Mouse (Mus musculus) intestine, embryonic 15.5 days (tissue): ENCODE results near the gene Gsta4. TPM values are rescaled to one million over a fixed set of nuclear protein-coding genes. Genes with fewer than 3 reads are reported as not detected.
A peak's percentile ranks its signal among the peaks of the same experiment; 100 is the strongest.
"Not testable (repeated sequence)": the region's sequence is repeated elsewhere in the genome, so short reads cannot be mapped to it uniquely, and the experiment has no call there.

ENCODE experiments used
- ATAC-seq: fragments of 200-750 bp; cut with Nextera tagmentation; 2 replicates; pipeline ENCODE4 v1.8.0; 2017; ENCODE audit warnings: moderate TSS enrichment, moderate library complexity
- H3K27ac ChIP-seq: fragments of 300-500 bp; sonication (generic); 2 replicates; pipeline ENCODE4 v1.5.1; 2015; ENCODE audit warnings: mild to moderate bottlenecking, inconsistent platforms
- H3K27me3 ChIP-seq: fragments of 300-500 bp; sonication (generic); replicated peaks from 2 replicates; pipeline ENCODE4 v1.6.1; 2015; ENCODE audit warnings: inconsistent platforms
- H3K36me3 ChIP-seq: fragments of 300-500 bp; sonication (generic); 2 replicates; pipeline ENCODE4 v1.6.1; 2015; ENCODE audit warnings: inconsistent platforms
- H3K4me1 ChIP-seq: fragments of 300-500 bp; sonication (generic); replicated peaks from 2 replicates; pipeline ENCODE4 v1.6.1; 2015; ENCODE audit warnings: inconsistent platforms
- H3K4me2 ChIP-seq: fragments of 300-500 bp; sonication (generic); replicated peaks from 2 replicates; pipeline ENCODE4 v1.6.1; 2015; ENCODE audit warnings: mild to moderate bottlenecking, inconsistent platforms
- H3K4me3 ChIP-seq: fragments of 300-500 bp; sonication (generic); replicated peaks from 2 replicates; pipeline ENCODE4 v1.5.1; 2015; ENCODE audit warnings: inconsistent platforms
- H3K9ac ChIP-seq: fragments of 300-500 bp; sonication (generic); 2 replicates; pipeline ENCODE4 v1.6.1; 2015; ENCODE audit warnings: inconsistent platforms
- H3K9me3 ChIP-seq: fragments of 300-500 bp; sonication (generic); 2 replicates; pipeline ENCODE4 v1.6.1; 2016; ENCODE audit warnings: inconsistent platforms
- WGBS: fragments of 180-500 bp; shearing (Covaris S2); methylation state at CpG from one replicate; pipeline ENCODE4 v1.1.7; 2015; 5-methylcytosine and 5-hydroxymethylcytosine counted together
- polyA plus RNA-seq: library from polyadenylated mRNA; unstranded; fragments of >200 nt; fragmentation: Nextera tagmentation; extraction: Ambion mirVana; gene quantifications from 2 replicates; pipeline ENCODE4 v1.2.1, GENCODE M21; 2015

The Gsta4 gene
- polyA plus RNA-seq, 1 experiment from 2014 or later = 56.9 TPM

GRCm38 (mm10) chr9:78166694-78167452, 15.7 kb upstream of the Gsta4 start:
- no peak overlapping the region for H3K4me3 ChIP-seq
- no peak overlapping the region for H3K9ac ChIP-seq
- ATAC-seq = peak; percentile 39; the same call in 1 of the 2 replicates
- H3K9me3 ChIP-seq = no peaks in the 10 kb centered on the region
- no peak overlapping the region for H3K4me2 ChIP-seq
- 81% methylated on average over 19 of the region's 19 CpGs for WGBS
- H3K27ac ChIP-seq = no peak overlapping the region
- H3K4me1 ChIP-seq = no peaks in the 10 kb centered on the region
- H3K27me3 ChIP-seq = no peaks in the 10 kb centered on the region
- 0 out of 2 replicates have a peak, but pooled peaks cover 8% of the 10 kb centered on the region for H3K36me3 ChIP-seq

DNA sequence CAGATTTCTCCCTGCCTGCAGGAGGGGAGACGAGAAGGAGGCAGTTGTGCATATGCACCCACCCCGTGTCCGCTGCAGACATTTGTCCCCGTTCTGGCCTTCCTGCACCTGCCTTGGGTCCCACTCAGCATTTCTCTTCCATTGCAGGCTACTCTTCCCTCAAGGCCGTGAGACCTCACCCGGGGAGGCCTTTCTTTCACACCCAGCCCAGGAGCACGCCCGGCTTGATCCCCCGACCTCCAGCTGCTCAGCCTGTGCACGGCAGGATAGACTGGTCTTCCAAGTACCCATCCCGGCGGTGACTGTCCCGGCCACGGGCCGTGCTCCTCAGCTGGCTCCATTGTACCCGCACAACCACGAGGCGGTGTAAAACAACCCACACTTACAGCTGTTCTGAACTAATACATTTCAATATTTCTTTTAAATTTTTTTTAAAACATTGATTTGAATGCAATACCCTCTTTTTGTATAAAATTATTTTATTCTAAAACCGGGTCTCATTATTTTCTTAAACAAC, 15.1 kb upstream of the Gsta4 start:
- no peak for ATAC-seq
- no peak overlapping the region for H3K9ac ChIP-seq
- no peak overlapping the region for H3K4me3 ChIP-seq
- H3K4me2 ChIP-seq = no peak overlapping the region
- H3K27ac ChIP-seq = no peak overlapping the region
- no peaks in the 10 kb centered on the region for H3K27me3 ChIP-seq
- 0 out of 2 replicates have a peak, but pooled peaks cover 8% of the 10 kb centered on the region for H3K36me3 ChIP-seq
- no peaks in the 10 kb centered on the region for H3K9me3 ChIP-seq
- no peaks in the 10 kb centered on the region for H3K4me1 ChIP-seq
- 86% methylated on average over 19 of the region's 19 CpGs for WGBS

DNA sequence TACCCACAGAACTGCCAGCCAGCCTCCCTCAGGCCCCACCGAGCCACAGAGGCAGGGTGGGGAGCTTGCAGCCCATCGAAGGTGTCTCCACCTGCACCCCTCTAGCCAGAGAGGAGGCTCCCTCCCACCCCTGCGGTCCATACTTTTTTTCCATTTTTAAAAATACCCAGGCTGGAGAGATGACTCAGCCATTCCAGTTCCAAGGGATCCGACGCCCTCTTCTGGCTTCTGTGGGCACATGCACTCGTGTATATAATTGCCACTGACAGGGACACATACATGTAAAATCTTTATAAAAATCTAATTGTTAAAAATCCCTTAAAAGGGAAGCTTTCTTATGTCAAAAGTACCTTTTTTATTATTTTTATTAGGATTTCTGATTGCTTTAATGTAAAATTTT, 13.7 kb upstream of the Gsta4 start:
- WGBS = 94% methylated on average over 6 of the region's 6 CpGs
- Histone ChIP-seq H3K4me3 (no peak overlapping the region), H3K27me3 (no peaks in the 10 kb centered on the region), H3K36me3 (0 out of 2 replicates have a peak, but pooled peaks cover 8% of the 10 kb centered on the region), H3K4me2 (no peak overlapping the region), H3K9ac (no peak overlapping the region), H3K9me3 (no peaks in the 10 kb centered on the region), H3K27ac (no peak overlapping the region), H3K4me1 (no peaks in the 10 kb centered on the region)
- no peak for ATAC-seq

DNA sequence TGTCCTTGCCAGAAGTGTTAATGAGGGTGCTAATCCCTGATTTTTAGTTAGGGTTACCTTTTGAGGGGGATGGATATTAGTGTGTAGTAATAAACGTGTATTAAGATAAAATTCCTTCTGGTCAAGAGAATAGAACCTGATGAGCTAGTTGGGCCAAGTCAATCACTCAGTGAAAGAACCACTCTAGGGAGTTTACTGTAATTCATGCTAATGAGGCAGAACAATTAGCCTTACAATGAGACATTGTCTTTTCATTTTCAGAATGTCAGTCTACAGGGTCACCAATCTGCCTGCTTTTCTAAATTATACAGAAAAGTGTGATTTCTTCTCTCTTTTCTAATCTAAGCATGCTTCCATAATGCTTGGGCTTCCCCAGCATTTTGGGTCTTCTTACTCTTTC, 8.6 kb upstream of the Gsta4 start:
- Histone ChIP-seq H3K4me3 (no peak overlapping the region), H3K27me3 (no peaks in the 10 kb centered on the region), H3K27ac (no peak overlapping the region), H3K36me3 (no peaks in the 10 kb centered on the region), H3K9me3 (no peaks in the 10 kb centered on the region), H3K4me1 (no peaks in the 10 kb centered on the region), H3K9ac (no peak overlapping the region), H3K4me2 (no peak overlapping the region)
- ATAC-seq = no peak
- WGBS = 61% methylated on average over 1 of the region's 1 CpGs

- not testable (repeated sequence) for H3K4me1 ChIP-seq, H3K9ac ChIP-seq, H3K4me3 ChIP-seq, H3K27ac ChIP-seq, H3K27me3 ChIP-seq, ATAC-seq, H3K36me3 ChIP-seq, H3K4me2 ChIP-seq, H3K9me3 ChIP-seq
- whole genome bisulfite sequencing = 29% methylated on average over 3 of the region's 3 CpGs
Measured at GRCm38 (mm10) chr9:78174925-78175276, 7.7 kb upstream of the Gsta4 start.

DNA sequence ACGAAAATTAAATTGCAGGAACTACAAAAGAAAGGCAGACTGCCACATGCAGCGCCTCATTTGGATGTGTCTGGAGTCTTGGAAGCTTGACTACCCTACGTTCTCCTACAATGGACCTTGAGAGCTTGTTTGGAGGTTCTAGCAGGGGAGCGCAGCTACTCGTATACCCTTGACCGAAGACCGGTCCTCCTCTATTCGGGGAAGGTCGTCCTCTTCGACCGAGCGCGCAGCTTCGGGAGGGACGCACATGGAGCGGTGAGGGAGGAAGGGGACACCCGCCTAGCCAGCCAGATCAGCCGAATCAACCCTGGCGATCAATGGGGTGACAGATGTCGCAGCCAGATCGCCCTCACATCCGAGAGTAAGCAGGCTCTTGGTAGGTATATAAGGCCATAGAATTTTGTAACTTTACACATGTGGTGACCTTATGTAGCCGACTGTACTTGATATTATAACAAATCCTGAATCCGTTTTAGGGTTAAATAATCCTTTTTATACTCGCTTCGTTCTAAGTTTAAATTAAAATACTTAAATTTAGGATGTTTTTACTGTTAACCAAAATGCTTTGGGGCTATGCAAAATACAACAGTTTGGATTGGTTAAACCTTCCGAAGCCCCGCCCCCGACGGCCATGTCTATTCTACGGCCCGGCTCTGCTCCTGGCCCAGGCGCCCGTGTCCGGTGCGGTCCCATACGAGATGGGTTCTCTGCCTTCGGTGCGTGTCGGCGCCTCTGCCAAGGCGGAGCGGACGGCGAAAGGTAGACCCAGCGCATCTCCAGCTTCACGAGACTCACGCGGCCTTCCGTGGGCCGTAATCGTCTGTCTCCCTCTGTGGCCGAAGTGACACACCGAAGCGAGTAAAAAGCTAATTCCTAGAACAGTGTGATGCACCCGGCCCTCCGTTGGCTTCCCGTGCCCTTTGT, 7.0 kb upstream of the Gsta4 start:
- H3K36me3 ChIP-seq = no peaks in the 10 kb centered on the region
- peak; percentile 99 for ATAC-seq
- under 1% methylated on average over 52 of the region's 58 CpGs for WGBS

GRCm38 (mm10) chr9:78176201-78176727, 6.3 kb upstream of the Gsta4 start:
- H3K4me1 ChIP-seq = no peaks in the 10 kb centered on the region
- peak overlapping the region; percentile 80 for H3K9ac ChIP-seq
- under 1% methylated on average over 22 of the region's 22 CpGs for WGBS
- peak overlapping the region; percentile 99 for H3K27ac ChIP-seq
- H3K9me3 ChIP-seq = no peaks in the 10 kb centered on the region
- H3K4me2 ChIP-seq = peak overlapping the region; percentile 66
- peak overlapping the region; percentile 75 for H3K4me3 ChIP-seq
- H3K27me3 ChIP-seq = no peaks in the 10 kb centered on the region
- ATAC-seq = peak; percentile 68
- no peaks in the 10 kb centered on the region for H3K36me3 ChIP-seq

More for the DNA sequence above, 7.0 kb upstream of the Gsta4 start:
- H3K4me3 ChIP-seq = peak overlapping the region; percentile 75
- peak overlapping the region; percentile 99 for H3K27ac ChIP-seq
- no peaks in the 10 kb centered on the region for H3K27me3 ChIP-seq
- peak overlapping the region; percentile 80 for H3K9ac ChIP-seq
- no peaks in the 10 kb centered on the region for H3K9me3 ChIP-seq
- peak overlapping the region; percentile 66 for H3K4me2 ChIP-seq
- H3K4me1 ChIP-seq = no peaks in the 10 kb centered on the region

- Histone ChIP-seq H3K4me3 (peak overlapping the region; percentile 75), H3K36me3 (no peaks in the 10 kb centered on the region), H3K4me1 (no peaks in the 10 kb centered on the region), H3K9me3 (no peaks in the 10 kb centered on the region), H3K4me2 (peak overlapping the region; percentile 66), H3K27ac (peak overlapping the region; percentile 99), H3K9ac (peak overlapping the region; percentile 80), H3K27me3 (no peaks in the 10 kb centered on the region)
- 0 out of 2 replicates have a peak, but pooled peaks have one; percentile 22 for ATAC-seq
- 21% methylated on average over 7 of the region's 7 CpGs for WGBS
Measured at GRCm38 (mm10) chr9:78176831-78177230, 5.7 kb upstream of the Gsta4 start.

GRCm38 (mm10) chr9:78178197-78178596, 4.4 kb upstream of the Gsta4 start:
- H3K9me3 ChIP-seq = no peaks in the 10 kb centered on the region
- no peaks in the 10 kb centered on the region for H3K36me3 ChIP-seq
- H3K27me3 ChIP-seq = no peaks in the 10 kb centered on the region
- no peak overlapping the region for H3K9ac ChIP-seq
- H3K4me3 ChIP-seq = no peak overlapping the region
- 75% methylated on average over 5 of the region's 5 CpGs for WGBS
- no peak for ATAC-seq
- no peak overlapping the region for H3K4me2 ChIP-seq
- H3K4me1 ChIP-seq = no peaks in the 10 kb centered on the region
- H3K27ac ChIP-seq = no peak overlapping the region

DNA sequence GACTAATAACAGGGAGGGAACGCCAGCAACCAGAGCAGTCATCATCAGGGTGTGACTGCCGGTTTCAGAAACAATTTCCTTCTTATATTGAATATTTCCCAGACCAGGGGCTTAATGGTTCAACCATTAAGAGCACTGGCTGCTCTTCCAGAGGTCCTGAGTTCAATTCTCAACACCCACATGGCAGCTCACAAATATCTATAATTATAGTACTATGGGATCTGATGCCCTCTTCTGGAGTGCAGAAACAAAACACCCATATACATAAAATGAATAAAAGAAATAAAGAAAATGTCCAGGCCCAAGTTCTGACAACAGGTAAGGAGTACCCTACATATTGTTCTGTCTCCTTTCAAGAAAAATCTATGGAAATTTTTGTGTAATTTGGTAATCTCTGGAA, 3.5 kb upstream of the Gsta4 start:
- Histone ChIP-seq H3K27ac (no peak overlapping the region), H3K9ac (no peak overlapping the region), H3K9me3 (no peaks in the 10 kb centered on the region), H3K27me3 (no peaks in the 10 kb centered on the region), H3K4me1 (no peaks in the 10 kb centered on the region), H3K36me3 (no peaks in the 10 kb centered on the region), H3K4me2 (no peak overlapping the region), H3K4me3 (no peak overlapping the region)
- no peak for ATAC-seq
- WGBS = 67% methylated on average over 2 of the region's 2 CpGs

DNA sequence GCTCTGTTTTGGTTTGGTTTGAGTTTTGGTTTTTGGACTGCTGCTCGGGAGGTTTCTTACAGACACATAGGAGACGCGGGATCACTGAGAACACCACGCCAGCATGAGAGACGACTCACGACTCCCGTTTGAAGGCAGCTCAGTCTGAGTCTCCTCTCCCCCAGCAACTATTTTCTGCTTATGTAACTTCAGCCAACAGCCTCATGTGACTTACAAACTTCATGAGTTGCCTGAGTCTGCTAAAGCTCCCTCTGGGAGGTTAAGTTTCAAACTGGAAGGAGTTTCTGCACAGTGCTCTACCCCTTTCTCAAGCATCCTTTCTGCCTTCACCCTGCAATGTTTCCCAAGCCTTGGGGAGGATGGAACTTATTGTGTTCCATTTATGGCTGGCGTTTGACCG, 3.1 kb downstream of the Gsta4 start:
- Histone ChIP-seq H3K27ac (no peak overlapping the region), H3K9ac (no peak overlapping the region), H3K36me3 (no peaks in the 10 kb centered on the region), H3K4me1 (peaks cover 3% of the 10 kb centered on the region; the same call in 1 of the 2 replicates), H3K4me2 (no peak overlapping the region), H3K9me3 (no peaks in the 10 kb centered on the region), H3K4me3 (no peak overlapping the region), H3K27me3 (no peaks in the 10 kb centered on the region)
- 86% methylated on average over 9 of the region's 9 CpGs for WGBS
- no peak for ATAC-seq

DNA sequence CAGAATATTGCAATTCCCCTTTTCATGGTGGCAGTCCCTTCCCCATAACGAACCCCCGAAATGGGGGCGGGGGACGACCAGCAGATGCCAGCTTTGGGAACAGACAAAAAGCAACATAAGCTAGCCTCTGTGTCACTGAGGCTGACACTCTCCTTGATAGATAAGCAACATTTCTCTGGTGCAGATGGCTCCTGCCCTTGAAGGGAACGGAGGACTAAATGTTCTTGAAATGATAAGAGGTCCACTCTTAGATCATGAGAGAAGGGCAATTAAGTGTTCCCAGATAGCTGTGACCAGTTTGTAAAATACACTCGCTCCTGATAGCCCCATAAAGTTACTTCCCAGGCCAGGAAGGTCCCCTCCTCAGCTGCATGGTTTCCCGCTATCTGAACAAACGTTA, 6.3 kb downstream of the Gsta4 start:
- Histone ChIP-seq H3K27ac (no peak overlapping the region), H3K4me3 (no peak overlapping the region), H3K27me3 (no peaks in the 10 kb centered on the region), H3K4me1 (peaks cover 15% of the 10 kb centered on the region), H3K9me3 (no peaks in the 10 kb centered on the region), H3K9ac (no peak overlapping the region), H3K4me2 (no peak overlapping the region), H3K36me3 (no peaks in the 10 kb centered on the region)
- WGBS = 71% methylated on average over 8 of the region's 8 CpGs
- ATAC-seq = no peak
